Mouse (Mus musculus): ENCODE results near the gene Rai1. TPM values are rescaled to one million over a fixed set of nuclear protein-coding genes. Genes with fewer than 3 reads are reported as not detected.

Rai1 gene
- polyA plus RNA-seq, 1 experiment from 2014 or later = 22.6 TPM

DNA sequence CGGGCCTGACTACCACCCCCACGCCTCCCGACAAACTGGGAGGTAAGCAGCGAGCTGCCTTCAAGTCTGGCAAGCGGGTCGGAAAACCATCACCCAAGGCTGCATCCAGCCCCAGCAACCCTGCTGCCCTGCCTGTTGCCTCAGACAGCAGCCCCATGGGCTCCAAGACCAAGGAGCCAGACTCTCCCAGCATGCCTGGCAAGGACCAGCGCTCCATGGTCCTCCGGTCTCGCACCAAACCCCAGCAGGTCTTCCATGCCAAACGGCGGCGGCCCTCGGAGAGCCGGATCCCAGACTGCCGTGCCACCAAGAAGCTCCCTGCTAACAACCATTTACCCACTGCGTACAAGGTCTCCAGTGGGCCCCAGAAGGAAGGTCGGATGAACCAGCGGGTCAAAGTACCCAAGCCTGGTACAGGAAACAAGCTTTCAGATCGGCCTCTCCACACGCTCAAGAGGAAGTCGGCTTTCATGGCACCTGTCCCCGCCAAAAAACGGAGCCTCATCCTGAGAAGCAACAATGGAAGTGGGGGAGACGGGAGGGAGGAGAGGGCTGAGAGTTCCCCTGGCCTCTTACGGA is 83.6 kb downstream of the Rai1 start:
- H3K4me1 ChIP-seq = peaks cover 29% of the 10 kb centered on the region
- ATAC-seq (ENCODE audit: insufficient number of reproducible peaks, low FRiP score, low TSS enrichment, low read depth) = no peak
- H3K36me3 ChIP-seq = peaks cover 82% of the 10 kb centered on the region
- no peaks in the 10 kb centered on the region for H3K27me3 ChIP-seq
- H3K4me3 ChIP-seq = no peak overlapping the region
- no peak overlapping the region for H3K9ac ChIP-seq
- 89% methylated on average over 25 of the region's 25 CpGs for WGBS
- H3K27ac ChIP-seq = no peak overlapping the region
- H3K9me3 ChIP-seq = no peaks in the 10 kb centered on the region
- no peak overlapping the region for H3K4me2 ChIP-seq

DNA sequence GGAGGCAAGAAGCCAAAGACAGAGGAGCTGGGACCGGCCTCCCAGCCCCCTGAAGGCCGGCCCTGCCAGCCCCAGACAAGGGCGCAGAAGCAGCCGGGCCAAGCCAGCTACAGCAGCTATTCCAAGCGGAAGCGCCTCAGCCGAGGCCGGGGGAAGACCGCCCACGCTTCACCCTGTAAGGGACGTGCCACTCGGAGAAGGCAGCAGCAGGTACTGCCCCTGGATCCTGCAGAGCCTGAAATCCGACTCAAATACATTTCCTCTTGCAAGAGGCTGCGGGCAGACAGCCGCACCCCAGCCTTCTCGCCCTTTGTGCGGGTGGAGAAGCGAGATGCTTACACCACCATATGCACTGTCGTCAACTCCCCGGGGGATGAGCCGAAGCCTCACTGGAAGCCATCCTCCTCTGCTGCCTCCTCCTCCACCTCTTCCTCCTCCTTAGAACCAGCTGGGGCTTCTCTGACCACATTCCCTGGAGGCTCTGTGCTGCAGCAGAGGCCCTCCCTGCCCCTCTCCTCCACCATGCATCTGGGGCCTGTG is 84.8 kb downstream of the Rai1 start:
- no peak for ATAC-seq (ENCODE audit: insufficient number of reproducible peaks, low FRiP score, low TSS enrichment, low read depth)
- H3K4me2 ChIP-seq = no peak overlapping the region
- H3K4me1 ChIP-seq = peaks cover 17% of the 10 kb centered on the region
- H3K27ac ChIP-seq = no peak overlapping the region
- WGBS = 83% methylated on average over 21 of the region's 21 CpGs
- peaks cover 3% of the 10 kb centered on the region for H3K9me3 ChIP-seq
- peaks cover 94% of the 10 kb centered on the region for H3K36me3 ChIP-seq
- H3K27me3 ChIP-seq = no peaks in the 10 kb centered on the region
- no peak overlapping the region for H3K4me3 ChIP-seq
- H3K9ac ChIP-seq = no peak overlapping the region

DNA sequence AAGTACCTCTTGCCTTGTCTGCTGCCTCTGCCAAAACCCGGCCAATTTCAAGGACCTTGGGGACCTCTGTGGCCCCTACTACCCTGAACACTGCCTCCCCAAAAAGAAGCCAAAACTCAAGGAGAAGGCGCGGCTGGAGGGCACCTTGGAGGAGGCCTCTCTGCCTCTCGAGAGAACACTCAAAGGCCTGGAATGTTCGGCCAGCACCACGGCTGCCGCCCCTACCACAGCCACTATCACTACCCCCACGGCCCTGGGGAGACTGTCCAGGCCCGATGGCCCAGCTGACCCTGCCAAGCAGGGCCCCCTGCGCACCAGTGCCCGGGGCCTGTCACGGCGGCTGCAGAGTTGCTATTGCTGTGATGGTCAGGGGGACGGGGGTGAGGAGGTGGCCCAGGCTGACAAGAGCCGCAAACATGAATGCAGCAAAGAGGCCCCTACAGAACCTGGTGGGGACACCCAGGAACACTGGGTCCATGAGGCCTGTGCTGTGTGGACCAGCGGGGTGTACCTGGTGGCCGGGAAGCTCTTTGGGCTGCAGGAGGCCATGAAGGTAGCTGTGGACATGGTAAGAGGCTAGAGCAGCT is 85.3 kb downstream of the Rai1 start:
- 90% methylated on average over 17 of the region's 17 CpGs for WGBS
- H3K4me1 ChIP-seq = peaks cover 11% of the 10 kb centered on the region
- peaks cover 99% of the 10 kb centered on the region for H3K36me3 ChIP-seq
- H3K27me3 ChIP-seq = no peaks in the 10 kb centered on the region
- no peak overlapping the region for H3K4me2 ChIP-seq
- peaks cover 8% of the 10 kb centered on the region for H3K9me3 ChIP-seq
- no peak for ATAC-seq (ENCODE audit: insufficient number of reproducible peaks, low FRiP score, low TSS enrichment, low read depth)
- H3K27ac ChIP-seq = no peak overlapping the region
- no peak overlapping the region for H3K4me3 ChIP-seq
- H3K9ac ChIP-seq = no peak overlapping the region

DNA sequence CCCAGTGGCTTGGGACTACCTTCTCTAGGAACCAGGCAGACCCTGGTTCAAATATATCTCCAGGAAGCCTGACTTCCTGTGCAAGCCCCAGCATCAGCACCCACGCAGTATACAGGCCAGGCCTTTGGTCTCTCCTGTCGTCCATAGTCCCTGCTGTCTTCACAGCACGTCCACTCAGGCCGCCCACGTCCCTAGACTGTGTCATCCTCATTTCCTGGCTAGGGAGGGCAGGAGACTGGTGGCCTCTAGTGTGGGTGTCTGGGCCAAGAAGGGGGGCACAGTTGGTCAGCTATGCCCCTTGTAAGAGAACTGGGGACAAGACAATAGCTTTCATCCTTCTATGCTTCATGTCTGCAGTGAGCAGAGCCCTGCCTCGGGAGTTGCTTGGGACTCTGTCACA is 87.7 kb downstream of the Rai1 start:
- Histone ChIP-seq H3K4me1 (no peaks in the 10 kb centered on the region), H3K4me2 (no peak overlapping the region), H3K36me3 (peaks cover 96% of the 10 kb centered on the region), H3K9ac (no peak overlapping the region), H3K27me3 (no peaks in the 10 kb centered on the region), H3K9me3 (peaks cover 8% of the 10 kb centered on the region), H3K4me3 (no peak overlapping the region), H3K27ac (no peak overlapping the region)
- WGBS = 79% methylated on average over 6 of the region's 6 CpGs
- ATAC-seq (ENCODE audit: insufficient number of reproducible peaks, low FRiP score, low TSS enrichment, low read depth) = no peak

DNA sequence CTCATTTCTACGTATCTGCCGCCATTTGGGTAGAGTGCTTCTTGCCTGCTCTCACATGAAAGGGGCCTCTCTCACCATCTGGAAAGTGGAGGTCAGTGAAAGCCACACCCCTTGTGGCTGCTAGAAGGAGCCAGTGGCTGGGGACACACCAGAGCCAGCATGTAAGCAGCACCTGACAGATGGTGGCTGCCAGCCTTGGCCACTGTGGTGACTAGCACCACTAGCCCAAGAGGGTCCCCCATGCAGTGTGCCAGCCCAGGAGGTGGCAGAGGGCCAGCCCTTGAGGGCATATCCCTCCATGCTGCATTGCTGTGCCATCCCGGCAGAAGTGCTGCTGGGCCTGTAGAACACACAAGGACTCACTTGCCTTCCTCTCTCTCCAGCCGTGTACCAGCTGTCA is 88.7 kb downstream of the Rai1 start:
- Histone ChIP-seq H3K4me2 (no peak overlapping the region), H3K27ac (no peak overlapping the region), H3K4me3 (no peak overlapping the region), H3K36me3 (peaks cover 96% of the 10 kb centered on the region), H3K4me1 (no peaks in the 10 kb centered on the region; the same call in 1 of the 2 replicates), H3K9ac (no peak overlapping the region), H3K27me3 (no peaks in the 10 kb centered on the region), H3K9me3 (peaks cover 8% of the 10 kb centered on the region)
- WGBS = 77% methylated on average over 4 of the region's 4 CpGs
- no peak for ATAC-seq (ENCODE audit: insufficient number of reproducible peaks, low FRiP score, low TSS enrichment, low read depth)

DNA sequence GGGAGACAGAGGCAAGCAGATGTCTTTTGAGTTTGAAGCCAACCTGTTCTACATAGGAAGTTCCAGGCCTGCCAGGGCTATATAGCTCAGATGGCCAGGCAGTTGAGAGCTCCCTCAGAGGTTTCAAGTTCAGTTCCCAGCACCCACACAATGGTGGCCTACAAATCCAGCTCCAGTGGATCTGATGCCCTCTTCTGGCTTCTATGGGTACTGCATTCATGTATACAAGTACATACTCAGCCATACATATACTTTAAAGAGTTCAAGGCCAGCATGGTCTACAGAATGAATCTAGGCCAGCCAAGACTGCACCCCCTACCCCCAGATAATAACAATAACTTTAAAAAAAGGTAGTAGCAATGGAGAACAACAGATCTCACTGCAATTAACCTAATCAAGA is 90.3 kb downstream of the Rai1 start:
- no peak overlapping the region for H3K27ac ChIP-seq
- no peaks in the 10 kb centered on the region for H3K27me3 ChIP-seq
- H3K4me1 ChIP-seq = peaks cover 4% of the 10 kb centered on the region
- H3K9me3 ChIP-seq = peaks cover 8% of the 10 kb centered on the region
- H3K4me2 ChIP-seq = no peak overlapping the region
- no peak for ATAC-seq (ENCODE audit: insufficient number of reproducible peaks, low FRiP score, low TSS enrichment, low read depth)
- no peak overlapping the region for H3K9ac ChIP-seq
- H3K36me3 ChIP-seq = peaks cover 92% of the 10 kb centered on the region
- no peak overlapping the region for H3K4me3 ChIP-seq

DNA sequence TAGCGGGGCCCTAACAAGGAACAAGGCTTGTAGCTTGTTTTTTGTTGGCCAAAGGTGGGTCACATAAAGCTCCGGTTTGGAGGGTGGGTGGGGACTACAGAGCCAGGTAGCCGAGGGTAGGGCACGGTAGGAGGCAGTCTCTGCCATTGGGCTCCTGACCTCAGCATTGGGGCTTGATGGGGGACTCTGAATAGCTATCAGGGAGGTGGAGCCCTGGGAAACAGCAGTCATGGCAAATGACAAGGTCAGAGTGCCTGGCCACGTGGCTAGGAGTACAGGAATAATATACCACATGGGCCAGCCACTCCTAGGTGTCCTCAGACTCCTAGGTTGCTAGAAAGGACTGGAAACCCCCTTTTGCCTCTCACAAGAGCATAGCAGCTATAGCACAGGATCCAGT is 91.5 kb downstream of the Rai1 start:
- no peak overlapping the region for H3K9ac ChIP-seq
- WGBS = 85% methylated on average over 5 of the region's 5 CpGs
- no peak overlapping the region for H3K4me2 ChIP-seq
- peaks cover 4% of the 10 kb centered on the region for H3K4me1 ChIP-seq
- peaks cover 8% of the 10 kb centered on the region for H3K9me3 ChIP-seq
- H3K4me3 ChIP-seq = no peak overlapping the region
- ATAC-seq (ENCODE audit: insufficient number of reproducible peaks, low FRiP score, low TSS enrichment, low read depth) = no peak
- H3K27ac ChIP-seq = no peak overlapping the region
- H3K36me3 ChIP-seq = peaks cover 92% of the 10 kb centered on the region
- H3K27me3 ChIP-seq = no peaks in the 10 kb centered on the region

DNA sequence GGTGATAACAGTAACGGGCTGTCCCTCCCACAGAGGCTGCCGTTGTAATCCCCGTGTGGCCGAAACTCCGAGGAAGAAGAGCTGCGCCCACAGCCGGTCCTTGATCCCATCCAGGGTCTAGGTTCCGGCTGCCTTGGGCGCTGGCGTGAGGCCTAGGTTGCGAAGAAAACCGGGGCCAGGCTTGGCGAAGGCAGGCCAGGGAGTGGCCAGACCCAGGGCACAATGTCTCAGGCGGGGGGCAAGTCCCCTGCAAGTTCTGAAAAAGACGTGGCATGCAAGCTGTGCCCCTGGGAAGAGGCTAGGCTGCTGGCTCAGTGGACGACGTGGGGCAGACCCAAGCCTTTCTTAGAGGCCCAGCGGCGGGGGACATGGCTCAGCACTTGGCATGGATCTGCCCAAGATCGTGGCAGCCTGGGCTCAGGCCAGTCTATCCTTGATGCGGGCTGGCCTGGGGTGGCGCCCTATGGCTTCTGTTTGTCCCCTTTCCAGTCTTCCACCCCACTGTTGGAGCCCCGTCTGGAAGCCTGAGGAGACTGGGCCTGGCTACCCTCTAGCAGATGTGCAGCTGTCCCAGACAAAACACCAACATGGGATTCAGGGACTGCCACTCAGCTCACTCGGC is 93.3 kb downstream of the Rai1 start:
- H3K9me3 ChIP-seq = peaks cover 8% of the 10 kb centered on the region
- ATAC-seq (ENCODE audit: insufficient number of reproducible peaks, low FRiP score, low TSS enrichment, low read depth) = no peak
- peaks cover 4% of the 10 kb centered on the region for H3K4me1 ChIP-seq
- H3K27ac ChIP-seq = peak overlapping the region; percentile 6; the same call in 1 of the 2 replicates
- peaks cover 93% of the 10 kb centered on the region for H3K36me3 ChIP-seq
- H3K4me3 ChIP-seq = no peak overlapping the region
- no peaks in the 10 kb centered on the region for H3K27me3 ChIP-seq
- WGBS = 78% methylated on average over 24 of the region's 24 CpGs
- no peak overlapping the region for H3K9ac ChIP-seq
- H3K4me2 ChIP-seq = no peak overlapping the region

DNA sequence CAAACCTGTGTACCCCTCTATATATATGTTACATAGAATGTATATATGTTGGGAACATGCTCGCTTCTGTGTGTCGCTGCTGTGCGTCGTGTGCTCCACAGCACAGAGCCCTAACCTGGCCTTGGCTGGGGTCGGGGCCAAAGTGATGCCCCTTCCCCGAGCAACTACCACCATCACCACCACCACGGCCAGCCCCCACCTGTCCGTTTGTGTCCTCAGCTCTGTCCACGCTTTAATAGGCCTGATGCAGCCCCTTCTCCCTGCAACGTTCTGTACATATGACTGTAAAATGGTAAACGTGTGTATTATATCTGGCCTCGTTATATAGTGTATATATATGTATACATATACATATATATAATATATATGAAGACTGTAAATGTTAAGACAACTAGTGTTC is 93.8 kb downstream of the Rai1 start:
- WGBS = 81% methylated on average over 12 of the region's 12 CpGs
- Histone ChIP-seq H3K9ac (no peak overlapping the region), H3K4me1 (peaks cover 6% of the 10 kb centered on the region), H3K27me3 (no peaks in the 10 kb centered on the region), H3K9me3 (peaks cover 8% of the 10 kb centered on the region), H3K4me3 (no peak overlapping the region), H3K4me2 (no peak overlapping the region), H3K27ac (no peak overlapping the region), H3K36me3 (peaks cover 93% of the 10 kb centered on the region)
- no peak for ATAC-seq (ENCODE audit: insufficient number of reproducible peaks, low FRiP score, low TSS enrichment, low read depth)

DNA sequence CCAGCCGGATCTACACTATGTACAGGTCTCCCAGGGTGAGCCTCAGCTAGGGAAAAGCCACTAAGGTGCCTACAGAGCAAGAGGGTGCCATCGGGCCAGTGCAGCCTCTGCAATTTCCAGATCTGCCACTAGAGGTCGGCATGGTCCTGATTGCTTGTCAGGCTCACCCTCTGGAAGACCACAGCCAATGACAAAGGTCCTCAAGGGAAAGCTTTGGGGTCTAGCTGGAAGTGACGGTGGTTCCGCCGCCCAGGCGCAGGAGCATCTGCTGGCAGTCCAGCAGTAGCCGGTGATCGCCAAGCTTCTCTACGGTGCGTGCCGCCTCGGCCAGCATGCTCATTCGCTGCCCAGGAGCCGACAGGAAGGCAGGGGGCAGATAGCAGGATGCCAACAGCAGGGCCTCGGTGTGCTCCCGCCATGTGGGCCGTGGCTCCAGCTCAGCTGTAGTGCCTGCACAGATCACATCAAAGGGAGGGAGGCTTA is 94.9 kb downstream of the Rai1 start:
- H3K36me3 ChIP-seq = peaks cover 93% of the 10 kb centered on the region
- 19% methylated on average over 18 of the region's 18 CpGs for WGBS
- 0 out of 2 replicates have a peak, but pooled peaks have one; percentile 22 for ATAC-seq (ENCODE audit: insufficient number of reproducible peaks, low FRiP score, low TSS enrichment, low read depth)
- no peak overlapping the region for H3K4me2 ChIP-seq
- no peaks in the 10 kb centered on the region for H3K27me3 ChIP-seq
- H3K27ac ChIP-seq = peak overlapping the region; percentile 50
- peaks cover 9% of the 10 kb centered on the region for H3K4me1 ChIP-seq
- H3K9ac ChIP-seq = no peak overlapping the region
- H3K4me3 ChIP-seq = no peak overlapping the region
- peaks cover 3% of the 10 kb centered on the region for H3K9me3 ChIP-seq

DNA sequence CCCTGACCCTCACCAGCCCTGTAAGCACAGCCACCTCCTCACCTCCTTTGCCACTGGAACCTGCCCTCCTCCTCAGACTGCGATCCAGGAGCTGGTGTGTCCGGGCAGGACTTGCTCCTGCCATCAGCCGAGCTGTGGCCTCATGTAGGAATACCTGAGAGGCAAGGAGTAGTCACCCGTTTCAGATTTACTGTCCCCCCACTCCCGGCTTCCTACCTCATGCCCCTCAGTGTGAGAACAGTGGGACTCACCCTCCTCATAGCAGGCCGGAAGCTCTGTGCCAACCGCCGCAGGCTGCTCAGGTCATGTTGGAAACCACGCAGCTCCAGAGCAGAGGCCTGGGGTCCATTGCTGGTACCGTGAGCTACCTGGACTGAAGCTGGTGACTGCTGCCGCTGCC is 95.6 kb downstream of the Rai1 start:
- peaks cover 93% of the 10 kb centered on the region for H3K36me3 ChIP-seq
- no peak for ATAC-seq (ENCODE audit: insufficient number of reproducible peaks, low FRiP score, low TSS enrichment, low read depth)
- H3K27ac ChIP-seq = peak overlapping the region; percentile 50
- H3K4me2 ChIP-seq = no peak overlapping the region
- no peak overlapping the region for H3K4me3 ChIP-seq
- 85% methylated on average over 11 of the region's 11 CpGs for WGBS
- no peaks in the 10 kb centered on the region for H3K9me3 ChIP-seq
- peaks cover 9% of the 10 kb centered on the region for H3K4me1 ChIP-seq
- no peak overlapping the region for H3K9ac ChIP-seq
- no peaks in the 10 kb centered on the region for H3K27me3 ChIP-seq
